Mouse (Mus musculus): ENCODE data around the gene Psmd4.

DNA sequence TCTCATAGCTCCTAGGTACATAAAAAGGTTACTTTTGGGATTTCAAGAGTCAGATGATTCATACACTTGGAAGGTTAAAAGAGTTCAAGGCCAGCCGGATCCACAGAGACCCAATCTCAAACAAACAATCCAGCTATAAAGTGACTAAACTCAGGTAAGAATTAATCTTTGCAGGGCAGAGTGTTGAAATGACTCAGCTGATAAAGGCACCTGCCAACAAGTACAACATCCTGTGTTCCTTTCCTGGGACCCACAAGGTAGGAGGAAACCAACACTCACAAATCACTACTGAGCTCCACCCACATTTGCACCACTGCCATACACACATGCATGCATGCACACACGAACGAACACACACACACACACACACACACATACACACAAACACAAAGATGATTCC lies 13.8 kb downstream of the Psmd4 start:
- TF ChIP-seq CTCF (IDR thresholded peaks at IDR 0.05; ENCODE audit: low read depth, low read length) (no peak), POLR2A (IDR thresholded peaks at IDR 0.05; ENCODE audit: extremely low read depth, insufficient read depth, low read length) (no peak)

Measured in liver, adult 2 months (tissue).